Mouse (Mus musculus) hindbrain, embryonic 11.5 days (tissue): ENCODE measurements around the gene Prpf38b. TPM values are rescaled to one million over a fixed set of nuclear protein-coding genes. Genes with fewer than 3 reads are reported as not detected.

Experiments used
- ATAC-seq: fragments of 200-750 bp; cut with Nextera tagmentation; 2 replicates; pipeline ENCODE4 v1.8.0; 2017; ENCODE audit warnings: mild to moderate bottlenecking, moderate TSS enrichment, moderate library complexity; ENCODE audit not compliant: low FRiP score
- DNase-seq: peaks from one replicate; pipeline ENCODE4 v3.0.0-alpha.2; 2015; ENCODE audit warnings: low spot score
- H3K27ac ChIP-seq: fragments of 300-500 bp; sonication (generic); 2 replicates; pipeline ENCODE4 v1.5.1; 2014; ENCODE audit warnings: mild to moderate bottlenecking, low read depth, low read length
- H3K27me3 ChIP-seq: fragments of 300-500 bp; sonication (generic); 2 replicates; pipeline ENCODE4 v1.6.1; 2014; ENCODE audit warnings: mild to moderate bottlenecking, low read length, moderate library complexity, mixed read lengths; ENCODE audit not compliant: control insufficient read depth, insufficient read depth
- H3K36me3 ChIP-seq: fragments of 300-500 bp; sonication (generic); 2 replicates; pipeline ENCODE4 v1.6.1; 2014; ENCODE audit warnings: mild to moderate bottlenecking, low read length, moderate library complexity, mixed read lengths; ENCODE audit not compliant: control insufficient read depth, insufficient read depth
- H3K4me1 ChIP-seq: fragments of 300-500 bp; sonication (generic); replicated peaks from 2 replicates; pipeline ENCODE4 v1.6.1; 2014; ENCODE audit warnings: low read length, mixed read lengths; ENCODE audit not compliant: control insufficient read depth, insufficient read depth
- H3K4me2 ChIP-seq: fragments of 300-500 bp; sonication (generic); replicated peaks from 2 replicates; pipeline ENCODE4 v1.6.1; 2014; ENCODE audit warnings: mild to moderate bottlenecking, low read depth, low read length
- H3K4me3 ChIP-seq: fragments of 300-500 bp; sonication (generic); 2 replicates; pipeline ENCODE4 v1.5.1; 2014; ENCODE audit warnings: low read depth, low read length
- H3K9ac ChIP-seq: fragments of 300-500 bp; sonication (generic); 2 replicates; pipeline ENCODE4 v1.6.1; 2014; ENCODE audit warnings: low read depth, low read length
- H3K9me3 ChIP-seq: fragments of 300-500 bp; sonication (generic); 2 replicates; pipeline ENCODE4 v1.6.1; 2016; ENCODE audit warnings: low read length; ENCODE audit not compliant: control insufficient read depth
- WGBS: fragments of 180-500 bp; shearing (Covaris S2); extraction: QIAGEN DNeasy Blood & Tissue Kit; methylation state at CpG from one replicate; pipeline ENCODE4 v1.1.7; 2014; 5-methylcytosine and 5-hydroxymethylcytosine counted together
- polyA plus RNA-seq: library from polyadenylated mRNA; unstranded; fragments of >200 nt; fragmentation: Nextera tagmentation; extraction: Ambion mirVana; gene quantifications from 2 replicates; pipeline ENCODE4 v1.2.1, GENCODE M21; 2014

Prpf38b gene
- polyA plus RNA-seq, 1 experiment from 2014 or later = 85.3 TPM

GRCm38 (mm10) chr3:108858231-108858770 lies 53.2 kb downstream of the Prpf38b start:
- no peaks in the 10 kb centered on the region for H3K27me3 ChIP-seq
- no peak overlapping the region for H3K4me3 ChIP-seq
- no peaks in the 10 kb centered on the region for H3K36me3 ChIP-seq
- WGBS = 46% methylated on average over 7 of the region's 7 CpGs
- H3K4me1 ChIP-seq = no peaks in the 10 kb centered on the region
- H3K9ac ChIP-seq = no peak overlapping the region
- no peak overlapping the region for H3K27ac ChIP-seq
- no peak overlapping the region for H3K4me2 ChIP-seq
- peak; percentile 84 for ATAC-seq
- no peaks in the 10 kb centered on the region for H3K9me3 ChIP-seq
- peak; percentile 50 for DNase-seq

DNA sequence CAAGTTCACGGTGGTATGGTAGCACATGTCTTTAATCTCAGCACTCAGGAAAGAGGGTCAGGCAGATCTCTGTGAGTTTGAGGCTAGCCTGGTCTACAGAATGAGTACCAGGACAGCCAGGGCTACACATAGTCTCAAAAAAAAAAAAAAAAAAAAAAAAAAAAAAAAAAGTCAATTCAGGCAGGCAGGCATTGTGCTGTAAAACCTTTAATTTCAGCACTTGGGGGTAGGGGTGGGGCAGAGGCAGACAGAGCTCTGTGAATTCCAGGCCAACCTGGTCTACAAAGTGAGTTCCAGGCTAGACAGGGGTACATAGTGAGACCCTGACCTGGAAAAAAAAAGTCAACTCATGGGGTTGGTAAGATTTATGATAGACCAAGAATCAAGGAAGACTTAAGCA lies 53.8 kb downstream of the Prpf38b start:
- Histone ChIP-seq H3K9ac (no peak overlapping the region), H3K4me3 (no peak overlapping the region), H3K27me3 (no peaks in the 10 kb centered on the region), H3K4me2 (no peak overlapping the region), H3K9me3 (no peaks in the 10 kb centered on the region), H3K4me1 (no peaks in the 10 kb centered on the region), H3K27ac (no peak overlapping the region), H3K36me3 (no peaks in the 10 kb centered on the region)
- ATAC-seq (no peak), DNase-seq (no peak)
- 92% methylated on average over 1 of the region's 1 CpGs for WGBS

DNA sequence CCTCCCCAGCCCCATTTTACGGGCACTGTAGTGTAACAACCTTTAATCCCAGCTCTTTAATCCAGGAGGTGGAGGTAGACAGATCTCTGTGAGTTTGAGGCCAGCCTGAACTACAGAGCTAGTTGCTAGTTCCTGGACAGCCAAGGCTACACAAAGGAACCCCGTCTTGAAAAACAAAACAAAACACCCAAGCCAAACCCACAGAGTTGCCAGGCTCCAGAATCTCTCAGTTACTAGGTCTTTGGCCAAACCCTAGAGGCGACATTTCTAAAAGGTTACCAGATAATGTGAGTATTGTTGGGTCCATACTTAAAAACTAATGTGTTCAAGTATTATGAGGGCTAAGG lies 54.4 kb downstream of the Prpf38b start:
- no peaks in the 10 kb centered on the region for H3K9me3 ChIP-seq
- H3K27ac ChIP-seq = no peak overlapping the region
- 35% methylated on average over 3 of the region's 3 CpGs for WGBS
- no peak overlapping the region for H3K9ac ChIP-seq
- no peaks in the 10 kb centered on the region for H3K4me1 ChIP-seq
- H3K27me3 ChIP-seq = no peaks in the 10 kb centered on the region
- DNase-seq (no peak), ATAC-seq (no peak)
- no peaks in the 10 kb centered on the region for H3K36me3 ChIP-seq
- H3K4me2 ChIP-seq = no peak overlapping the region
- no peak overlapping the region for H3K4me3 ChIP-seq

DNA sequence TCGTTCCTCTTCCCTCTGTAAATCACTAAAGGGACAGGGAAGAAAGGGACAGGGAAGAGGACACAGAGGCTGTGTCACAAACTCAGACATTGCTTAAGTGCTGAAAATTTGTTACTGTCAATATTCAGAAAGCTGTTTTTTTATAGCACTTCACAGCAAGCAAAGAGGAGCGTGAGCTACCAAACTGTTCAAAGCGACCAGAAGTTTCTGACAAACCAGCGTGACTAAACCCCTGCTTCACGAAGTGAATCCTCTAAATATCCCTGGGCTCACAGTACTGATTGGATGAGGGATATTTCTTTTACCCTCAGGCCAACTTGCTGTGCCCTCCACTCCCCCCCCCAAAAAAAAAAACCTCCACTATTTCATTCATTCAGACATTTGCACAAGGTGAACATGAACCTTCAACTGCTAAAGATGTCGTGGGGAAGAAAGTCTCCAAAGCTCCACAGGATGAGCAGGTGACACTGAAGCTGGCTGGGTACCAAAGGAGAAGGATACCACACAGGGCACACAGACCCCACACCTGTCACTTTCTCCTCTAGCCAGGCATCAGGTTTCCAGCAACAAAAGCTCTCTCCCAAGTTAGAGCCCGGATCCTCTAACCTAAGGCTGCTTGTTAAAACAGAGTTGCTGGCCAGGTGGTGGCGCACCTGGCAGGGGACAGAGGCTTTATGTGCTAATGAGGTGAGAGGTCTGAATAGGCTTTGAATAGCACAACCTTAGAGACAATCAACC lies 55.0 kb downstream of the Prpf38b start:
- no peaks in the 10 kb centered on the region for H3K9me3 ChIP-seq
- H3K9ac ChIP-seq = no peak overlapping the region
- DNase-seq (no peak), ATAC-seq (no peak)
- H3K4me2 ChIP-seq = no peak overlapping the region
- H3K36me3 ChIP-seq = no peaks in the 10 kb centered on the region
- H3K27me3 ChIP-seq = no peaks in the 10 kb centered on the region
- H3K4me1 ChIP-seq = no peaks in the 10 kb centered on the region
- H3K27ac ChIP-seq = no peak overlapping the region
- no peak overlapping the region for H3K4me3 ChIP-seq
- 52% methylated on average over 8 of the region's 8 CpGs for WGBS

DNA sequence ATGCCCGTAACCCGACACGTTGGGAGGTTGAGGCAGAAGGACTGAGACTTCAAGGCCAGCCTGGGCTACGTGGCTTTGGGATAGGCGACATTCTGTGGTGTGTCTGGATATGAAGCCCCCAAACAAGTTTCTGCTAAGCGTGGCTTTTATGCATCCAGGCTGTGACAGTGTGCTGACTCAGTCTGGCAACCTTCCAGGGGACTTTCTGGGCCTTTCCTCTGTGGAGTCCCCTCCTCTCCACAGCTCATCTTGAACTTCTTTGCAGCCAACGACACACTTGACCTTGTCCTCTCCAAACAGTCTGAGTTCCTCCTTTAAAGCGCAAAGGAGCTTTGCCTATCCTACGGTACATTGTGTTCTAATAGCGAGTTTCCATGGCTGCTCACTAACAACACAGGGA lies 55.7 kb downstream of the Prpf38b start:
- Histone ChIP-seq H3K27me3 (no peaks in the 10 kb centered on the region), H3K4me3 (no peak overlapping the region), H3K27ac (no peak overlapping the region), H3K9ac (no peak overlapping the region), H3K36me3 (no peaks in the 10 kb centered on the region), H3K4me1 (no peaks in the 10 kb centered on the region), H3K9me3 (no peaks in the 10 kb centered on the region), H3K4me2 (no peak overlapping the region)
- WGBS = 81% methylated on average over 10 of the region's 10 CpGs
- DNase-seq (no peak), ATAC-seq (no peak)

- H3K4me3 ChIP-seq = no peak overlapping the region
- H3K9me3 ChIP-seq = no peaks in the 10 kb centered on the region
- no peaks in the 10 kb centered on the region for H3K4me1 ChIP-seq
- H3K27me3 ChIP-seq = no peaks in the 10 kb centered on the region
- H3K36me3 ChIP-seq = no peaks in the 10 kb centered on the region
- H3K9ac ChIP-seq = no peak overlapping the region
- no peak overlapping the region for H3K4me2 ChIP-seq
- 0 out of 2 replicates have a peak overlapping the region, but pooled peaks have one; percentile 8 for H3K27ac ChIP-seq
- WGBS = 57% methylated on average over 12 of the region's 12 CpGs
- DNase-seq (peak; percentile 17), ATAC-seq (no peak)
These were observed 56.2 kb downstream of the Prpf38b start for GRCm38 (mm10) chr3:108855371-108855770.

DNA sequence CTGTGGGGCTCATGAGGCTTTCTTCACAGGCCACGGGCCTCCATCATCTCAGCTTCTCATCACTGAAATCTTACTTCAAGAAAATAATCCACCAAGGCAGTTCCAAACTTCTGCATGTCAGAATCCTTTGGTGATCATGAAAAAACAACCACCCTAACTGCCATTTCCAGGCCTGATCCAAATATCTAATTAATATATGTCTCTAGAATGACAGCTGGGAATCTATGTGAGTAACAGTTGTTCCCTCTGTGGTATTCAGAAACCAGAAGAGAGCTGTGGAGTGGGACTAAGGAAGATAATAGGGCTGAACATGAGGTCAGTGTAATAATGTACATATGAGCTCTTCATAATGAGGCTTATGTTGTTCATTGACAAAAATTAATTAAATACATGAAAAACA lies 58.3 kb downstream of the Prpf38b start:
- DNase-seq (no peak), ATAC-seq (no peak)
- H3K4me3 ChIP-seq = no peak overlapping the region
- no peak overlapping the region for H3K4me2 ChIP-seq
- no peak overlapping the region for H3K9ac ChIP-seq
- no peak overlapping the region for H3K27ac ChIP-seq
- no peaks in the 10 kb centered on the region for H3K27me3 ChIP-seq
- WGBS = 87% methylated on average over 1 of the region's 1 CpGs
- H3K4me1 ChIP-seq = no peaks in the 10 kb centered on the region
- H3K9me3 ChIP-seq = no peaks in the 10 kb centered on the region
- H3K36me3 ChIP-seq = no peaks in the 10 kb centered on the region

Other genes with a start within 250 kb of the Prpf38b start
- gene Gpsm2, start 189.4 kb downstream of the Prpf38b start, polyA plus RNA-seq = 95.3 and 104 TPM in 2 replicates
- gene Aknad1, start 172.1 kb downstream of the Prpf38b start, polyA plus RNA-seq = 0.11 TPM in 1 of 2 replicates, not detected in the other
- 23.2 and 28.1 TPM in 2 replicates for gene Stxbp3, start 71.2 kb downstream of the Prpf38b start, polyA plus RNA-seq
- 0.28 TPM in 1 of 2 replicates, not detected in the other for gene Fndc7, start 21.7 kb downstream of the Prpf38b start, polyA plus RNA-seq
- gene Henmt1, start 28.1 kb upstream of the Prpf38b start, polyA plus RNA-seq = 0.52 and 0.84 TPM in 2 replicates
- gene Gm9857, start 28.7 kb upstream of the Prpf38b start, polyA plus RNA-seq = 0.52 TPM in 1 of 2 replicates, not detected in the other
- 12.5 and 14.9 TPM in 2 replicates for gene Fam102b, start 115.9 kb upstream of the Prpf38b start, polyA plus RNA-seq
- gene Slc25a54, start 168.7 kb upstream of the Prpf38b start, polyA plus RNA-seq = not detected in 2 replicates
- 33.3 and 34.6 TPM in 2 replicates for gene Slc25a24, start 211.4 kb upstream of the Prpf38b start, polyA plus RNA-seq